Mouse (Mus musculus) liver, postnatal 0 days (tissue): ENCODE results near the gene Tomm20.

Experiments used
- CTCF ChIP-seq: sonication (generic); IDR thresholded peaks from 2 replicates; pipeline ENCODE4 v1.5.1; 2016; ENCODE audit warnings: antibody characterized with exemption, low read depth
- EP300 ChIP-seq: IDR thresholded peaks from 2 replicates; pipeline ENCODE4 v1.6.1; 2016; ENCODE audit warnings: antibody characterized with exemption, low read depth, mild to moderate bottlenecking

GRCm38 (mm10) chr8:126949527-126949926, 3.9 kb upstream of the Tomm20 start:
- TF ChIP-seq CTCF = peak; percentile 33
- no peak for TF ChIP-seq EP300
